Mouse (Mus musculus) bone marrow macrophage, adult 2 months (primary cell): ENCODE data around the gene Hyal3.

Experiments used
- CTCF ChIP-seq: IDR thresholded peaks from 2 replicates; pipeline ENCODE4 v1.5.1; 2012; ENCODE audit warnings: low read depth, mild to moderate bottlenecking, low read length, moderate library complexity
- POLR2A ChIP-seq: IDR thresholded peaks from 2 replicates; pipeline ENCODE4 v1.6.1; 2012; ENCODE audit warnings: mild to moderate bottlenecking, low read depth, low read length, borderline replicate concordance

GRCm38 (mm10) chr9:107568331-107569261, 12.0 kb upstream of the Hyal3 start:
- TF ChIP-seq CTCF, result no peak
- TF ChIP-seq POLR2A, result no peak
